Mouse (Mus musculus): ENCODE results near the gene Cdh13. TPM values are rescaled to one million over a fixed set of nuclear protein-coding genes. Genes with fewer than 3 reads are reported as not detected.

The Cdh13 gene
- polyA plus RNA-seq, 1 experiment from 2014 or later, result 0.53 TPM

DNA sequence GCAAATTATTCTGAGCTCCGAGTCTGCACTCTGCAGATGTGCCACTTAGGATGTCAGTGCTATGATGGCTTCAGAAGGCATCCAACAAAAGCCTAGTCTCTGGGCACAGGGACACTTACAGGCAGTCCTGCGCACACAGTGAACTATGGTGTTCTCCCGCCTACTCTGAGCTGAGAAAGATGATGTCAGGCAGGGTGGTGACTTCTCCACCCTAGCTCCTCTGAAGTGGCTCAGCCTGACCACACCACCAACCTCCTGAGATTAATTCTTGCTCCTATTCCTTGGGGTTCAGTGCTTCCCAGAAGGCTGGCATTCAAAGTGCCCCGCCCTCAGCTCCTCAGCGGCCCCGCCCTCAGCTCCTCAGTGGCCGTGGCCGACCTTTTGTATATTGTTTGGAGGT, 219.0 kb downstream of the Cdh13 start:
- TF ChIP-seq CTCF (IDR thresholded peaks at IDR 0.05; ENCODE audit: low read depth), result no peak
- TF ChIP-seq EP300 (IDR thresholded peaks at IDR 0.05; ENCODE audit: low read depth), result no peak
- DNase-seq (no peak), ATAC-seq (no peak)

DNA sequence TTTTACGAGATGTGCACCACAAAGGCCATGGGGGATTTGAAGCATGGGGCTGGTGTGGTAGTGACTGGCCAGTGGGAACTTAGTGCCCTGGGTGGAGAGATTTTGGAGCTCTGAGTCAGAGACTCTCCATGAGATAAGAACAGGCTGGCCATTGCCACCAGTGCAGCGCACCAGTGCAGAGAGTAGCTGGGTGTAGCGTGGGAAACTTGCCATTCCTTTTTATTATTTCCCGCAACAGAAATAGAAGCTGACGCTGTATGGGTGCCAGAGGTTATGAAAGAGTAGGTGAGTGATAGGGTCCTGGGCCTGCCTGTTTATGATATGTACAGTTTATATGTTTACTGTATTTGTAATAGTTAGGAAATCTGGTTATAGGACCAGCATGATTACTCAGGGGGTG, 225.9 kb downstream of the Cdh13 start:
- WGBS (ENCODE audit: insufficient replicate concordance), result 82% methylated on average over 5 of the region's 5 CpGs
- Histone ChIP-seq H3K27ac (ENCODE audit: low read depth) (no peak overlapping the region), H3K4me3 (ENCODE audit: low read depth, low read length) (no peak overlapping the region), H3K9me3 (ENCODE audit: low read length) (no peaks in the 10 kb centered on the region), H3K9ac (replicated peaks) (no peak overlapping the region), H3K27me3 (ENCODE audit: insufficient read depth, low read length) (no peaks in the 10 kb centered on the region), H3K4me2 (ENCODE audit: low read depth, low read length) (no peak overlapping the region), H3K4me1 (ENCODE audit: insufficient read depth) (no peaks in the 10 kb centered on the region), H3K36me3 (replicated peaks; ENCODE audit: insufficient read depth, low read length) (no peaks in the 10 kb centered on the region)
- DNase-seq, result no peak
- TF ChIP-seq EP300 (IDR thresholded peaks at IDR 0.05; ENCODE audit: low read depth), result no peak
- TF ChIP-seq CTCF (IDR thresholded peaks at IDR 0.05; ENCODE audit: low read depth), result no peak
- ATAC-seq, result no peak

More for the DNA sequence above, 219.0 kb downstream of the Cdh13 start:
- Histone ChIP-seq H3K27ac (ENCODE audit: low read depth) (no peak overlapping the region), H3K36me3 (replicated peaks; ENCODE audit: insufficient read depth, low read length) (no peaks in the 10 kb centered on the region), H3K4me2 (ENCODE audit: low read depth, low read length) (no peak overlapping the region), H3K4me3 (ENCODE audit: low read depth, low read length) (no peak overlapping the region), H3K9ac (replicated peaks) (no peak overlapping the region), H3K27me3 (ENCODE audit: insufficient read depth, low read length) (no peaks in the 10 kb centered on the region), H3K9me3 (ENCODE audit: low read length) (no peaks in the 10 kb centered on the region), H3K4me1 (ENCODE audit: insufficient read depth) (no peaks in the 10 kb centered on the region)
- WGBS (ENCODE audit: insufficient replicate concordance), result 68% methylated on average over 8 of the region's 8 CpGs

DNA sequence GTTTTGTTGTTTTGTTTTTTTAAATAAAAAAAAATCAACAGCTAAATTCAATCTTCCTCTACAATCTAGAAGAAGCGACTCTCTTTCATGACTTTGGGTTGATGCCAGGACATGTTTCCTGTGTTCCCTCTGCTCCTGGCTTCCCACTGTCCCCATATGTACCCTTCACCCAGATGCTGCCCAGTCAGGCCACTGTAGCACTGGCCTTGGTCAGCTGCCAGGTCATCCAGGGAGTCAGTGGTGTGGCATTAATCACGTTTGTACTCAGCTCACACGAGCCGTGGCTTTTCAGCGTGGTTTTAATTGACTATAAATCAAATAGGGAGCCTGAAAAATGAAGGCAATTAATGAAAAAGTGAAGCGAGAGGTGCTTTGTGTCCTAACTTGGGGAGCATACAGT, 229.7 kb downstream of the Cdh13 start:
- no peaks in the 10 kb centered on the region for H3K36me3 ChIP-seq (replicated peaks; ENCODE audit: insufficient read depth, low read length)
- no peak overlapping the region for H3K4me3 ChIP-seq (ENCODE audit: low read depth, low read length)
- ATAC-seq (no peak), DNase-seq (no peak)
- H3K4me1 ChIP-seq (ENCODE audit: insufficient read depth), result no peaks in the 10 kb centered on the region
- no peak overlapping the region for H3K27ac ChIP-seq (ENCODE audit: low read depth)
- H3K4me2 ChIP-seq (ENCODE audit: low read depth, low read length), result no peak overlapping the region
- H3K27me3 ChIP-seq (ENCODE audit: insufficient read depth, low read length), result no peaks in the 10 kb centered on the region
- no peaks in the 10 kb centered on the region for H3K9me3 ChIP-seq (ENCODE audit: low read length)
- H3K9ac ChIP-seq (replicated peaks), result no peak overlapping the region
- TF ChIP-seq CTCF (IDR thresholded peaks at IDR 0.05; ENCODE audit: low read depth) (no peak), EP300 (IDR thresholded peaks at IDR 0.05; ENCODE audit: low read depth) (no peak)
- WGBS (ENCODE audit: insufficient replicate concordance), result 67% methylated on average over 6 of the region's 6 CpGs

DNA sequence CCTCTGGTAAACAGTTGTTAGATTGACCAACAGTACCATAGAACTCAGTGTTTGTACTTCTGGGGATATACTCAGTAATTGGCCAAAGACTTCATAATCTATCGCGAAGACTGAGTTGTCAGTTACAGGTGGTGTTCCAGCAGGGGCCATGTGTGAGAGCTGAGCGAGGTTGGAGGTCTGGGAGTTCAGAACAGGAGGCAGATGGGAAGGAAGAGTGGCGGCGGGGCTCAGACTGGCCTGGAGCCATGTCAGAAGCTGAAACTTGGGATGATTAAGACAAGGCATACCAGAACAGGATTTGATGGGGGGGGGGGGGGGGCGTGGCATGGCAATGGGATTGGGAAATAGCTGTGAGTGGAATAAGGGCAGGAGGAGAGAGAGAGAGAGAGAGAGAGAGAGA, 232.1 kb downstream of the Cdh13 start:
- no peak overlapping the region for H3K4me3 ChIP-seq (ENCODE audit: low read depth, low read length)
- TF ChIP-seq CTCF (IDR thresholded peaks at IDR 0.05; ENCODE audit: low read depth) (no peak), EP300 (IDR thresholded peaks at IDR 0.05; ENCODE audit: low read depth) (no peak)
- 82% methylated on average over 6 of the region's 6 CpGs for WGBS (ENCODE audit: insufficient replicate concordance)
- H3K36me3 ChIP-seq (replicated peaks; ENCODE audit: insufficient read depth, low read length), result no peaks in the 10 kb centered on the region
- H3K27ac ChIP-seq (ENCODE audit: low read depth), result no peak overlapping the region
- no peaks in the 10 kb centered on the region for H3K9me3 ChIP-seq (ENCODE audit: low read length)
- H3K4me2 ChIP-seq (ENCODE audit: low read depth, low read length), result no peak overlapping the region
- ATAC-seq (no peak), DNase-seq (no peak)
- H3K27me3 ChIP-seq (ENCODE audit: insufficient read depth, low read length), result no peaks in the 10 kb centered on the region
- no peak overlapping the region for H3K9ac ChIP-seq (replicated peaks)
- H3K4me1 ChIP-seq (ENCODE audit: insufficient read depth), result no peaks in the 10 kb centered on the region

DNA sequence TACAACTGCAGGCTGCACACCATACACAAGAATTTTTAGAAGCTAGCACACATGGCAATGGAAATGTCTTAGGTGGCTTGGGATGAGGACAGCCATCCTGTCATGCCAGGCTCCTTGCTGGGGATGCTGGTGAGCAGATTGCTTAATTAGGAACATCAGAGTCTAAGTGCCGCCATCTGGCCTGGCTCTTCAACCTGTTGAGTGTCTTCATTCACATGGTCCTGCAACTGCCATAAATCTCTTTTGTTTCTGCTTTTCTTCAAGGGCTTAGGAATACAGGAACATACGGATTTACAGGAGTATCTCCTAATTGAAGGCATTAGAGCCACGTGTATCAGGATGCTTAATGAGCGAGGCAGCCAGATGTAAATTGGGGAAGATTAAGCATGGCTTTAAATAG, 233.5 kb downstream of the Cdh13 start:
- Histone ChIP-seq H3K4me1 (ENCODE audit: insufficient read depth) (no peaks in the 10 kb centered on the region), H3K9me3 (ENCODE audit: low read length) (no peaks in the 10 kb centered on the region), H3K4me2 (ENCODE audit: low read depth, low read length) (no peak overlapping the region), H3K4me3 (ENCODE audit: low read depth, low read length) (no peak overlapping the region), H3K27ac (ENCODE audit: low read depth) (no peak overlapping the region), H3K27me3 (ENCODE audit: insufficient read depth, low read length) (no peaks in the 10 kb centered on the region), H3K9ac (replicated peaks) (no peak overlapping the region), H3K36me3 (replicated peaks; ENCODE audit: insufficient read depth, low read length) (no peaks in the 10 kb centered on the region)
- DNase-seq, result no peak
- ATAC-seq, result no peak
- WGBS (ENCODE audit: insufficient replicate concordance), result 57% methylated on average over 4 of the region's 4 CpGs
- TF ChIP-seq EP300 (IDR thresholded peaks at IDR 0.05; ENCODE audit: low read depth), result no peak
- no peak for TF ChIP-seq CTCF (IDR thresholded peaks at IDR 0.05; ENCODE audit: low read depth)

DNA sequence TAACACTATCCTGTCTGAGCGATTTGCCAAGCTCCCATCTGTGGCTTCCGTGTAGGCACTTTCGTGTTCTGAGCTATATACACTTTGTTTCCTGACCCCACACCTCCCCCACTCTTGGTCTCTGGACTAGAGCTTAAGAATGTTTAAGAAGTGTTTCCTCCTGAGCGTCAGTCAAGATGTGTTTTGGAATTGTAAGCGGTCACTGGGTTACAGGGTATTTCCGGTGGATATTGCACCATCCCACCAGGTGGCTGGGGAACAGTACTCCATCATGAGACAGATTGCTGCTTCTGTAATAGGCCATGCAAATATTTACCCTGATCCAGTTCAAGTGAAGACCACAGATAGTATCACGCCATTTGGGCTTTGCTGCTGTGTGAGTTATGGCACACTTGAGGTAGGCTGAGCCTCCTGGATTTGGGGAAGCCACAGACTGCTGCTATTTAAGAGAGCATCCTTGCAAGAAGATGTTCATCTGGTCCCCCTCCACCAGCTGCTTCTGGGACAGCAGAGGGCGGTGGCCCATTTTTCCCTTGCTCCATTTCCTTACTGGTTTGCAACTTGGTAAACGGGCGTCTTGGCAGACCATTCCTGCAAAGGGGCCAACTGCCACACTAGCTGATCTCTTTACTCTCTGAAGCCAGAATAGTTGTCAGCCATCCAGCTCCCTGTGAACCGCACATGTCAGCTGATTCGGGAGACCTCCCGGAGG, 234.7 kb downstream of the Cdh13 start:
- Histone ChIP-seq H3K27ac (ENCODE audit: low read depth) (no peak overlapping the region), H3K9ac (replicated peaks) (no peak overlapping the region), H3K4me2 (ENCODE audit: low read depth, low read length) (no peak overlapping the region), H3K9me3 (ENCODE audit: low read length) (no peaks in the 10 kb centered on the region), H3K4me3 (ENCODE audit: low read depth, low read length) (no peak overlapping the region), H3K27me3 (ENCODE audit: insufficient read depth, low read length) (no peaks in the 10 kb centered on the region), H3K4me1 (ENCODE audit: insufficient read depth) (no peaks in the 10 kb centered on the region), H3K36me3 (replicated peaks; ENCODE audit: insufficient read depth, low read length) (no peaks in the 10 kb centered on the region)
- ATAC-seq, result no peak
- TF ChIP-seq CTCF (IDR thresholded peaks at IDR 0.05; ENCODE audit: low read depth), result no peak
- DNase-seq, result no peak
- 58% methylated on average over 13 of the region's 13 CpGs for WGBS (ENCODE audit: insufficient replicate concordance)

DNA sequence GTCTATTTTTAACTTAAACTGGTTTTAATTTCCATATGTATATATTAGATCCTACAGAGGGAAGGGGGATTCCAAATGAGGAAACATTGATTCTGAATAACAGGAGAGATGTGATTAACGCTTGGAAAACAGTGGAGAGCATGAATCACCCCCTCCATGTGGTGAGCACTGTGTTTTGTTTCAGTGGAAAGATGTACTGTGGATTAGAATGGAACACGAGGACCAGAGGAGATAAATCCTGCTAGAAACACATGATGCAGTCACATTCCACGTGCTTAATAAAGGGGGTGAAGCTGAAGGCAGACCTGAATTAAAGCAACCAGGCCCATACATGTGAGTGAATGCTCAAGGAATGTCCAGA, 235.2 kb downstream of the Cdh13 start:
- TF ChIP-seq CTCF (IDR thresholded peaks at IDR 0.05; ENCODE audit: low read depth) (no peak), EP300 (IDR thresholded peaks at IDR 0.05; ENCODE audit: low read depth) (no peak)
- no peaks in the 10 kb centered on the region for H3K27me3 ChIP-seq (ENCODE audit: insufficient read depth, low read length)
- H3K9ac ChIP-seq (replicated peaks), result no peak overlapping the region
- H3K4me2 ChIP-seq (ENCODE audit: low read depth, low read length), result no peak overlapping the region
- H3K9me3 ChIP-seq (ENCODE audit: low read length), result no peaks in the 10 kb centered on the region
- no peaks in the 10 kb centered on the region for H3K36me3 ChIP-seq (replicated peaks; ENCODE audit: insufficient read depth, low read length)
- no peak overlapping the region for H3K4me3 ChIP-seq (ENCODE audit: low read depth, low read length)
- WGBS (ENCODE audit: insufficient replicate concordance), result 52% methylated on average over 3 of the region's 3 CpGs
- no peaks in the 10 kb centered on the region for H3K4me1 ChIP-seq (ENCODE audit: insufficient read depth)
- ATAC-seq (no peak), DNase-seq (no peak)
- no peak overlapping the region for H3K27ac ChIP-seq (ENCODE audit: low read depth)

All from liver, postnatal 0 days (tissue).